Mouse (Mus musculus): ENCODE results near the gene Gprc5c.

Gprc5c gene

GRCm38 (mm10) chr11:114850452-114851268 is at the start of gene Gprc5c:
Gene Gprc5c, plus strand, starts transcription at chr11:114851152.
- DNase-seq (ENCODE audit: extremely low spot score, low spot score): peak; percentile 71

- DNase-seq (ENCODE audit: extremely low spot score, low spot score): no peak
Measured at GRCm38 (mm10) chr11:114801906-114802305, 49.0 kb upstream of the Gprc5c start.

- DNase-seq (ENCODE audit: extremely low spot score, low spot score): no peak
Measured at GRCm38 (mm10) chr11:114802540-114803267, 48.2 kb upstream of the Gprc5c start.

- DNase-seq (ENCODE audit: extremely low spot score, low spot score): no peak
Measured at GRCm38 (mm10) chr11:114803990-114804389, 47.0 kb upstream of the Gprc5c start.

GRCm38 (mm10) chr11:114807025-114807424 is 43.9 kb upstream of the Gprc5c start:
- DNase-seq (ENCODE audit: extremely low spot score, low spot score): no peak

- peak; percentile 33 for DNase-seq (ENCODE audit: extremely low spot score, low spot score)
Measured at GRCm38 (mm10) chr11:114807686-114808427, 43.1 kb upstream of the Gprc5c start.

- no peak for DNase-seq (ENCODE audit: extremely low spot score, low spot score)
Measured at GRCm38 (mm10) chr11:114809371-114809770, 41.6 kb upstream of the Gprc5c start.

- DNase-seq (ENCODE audit: extremely low spot score, low spot score): no peak
Measured at GRCm38 (mm10) chr11:114810344-114810743, 40.6 kb upstream of the Gprc5c start.

GRCm38 (mm10) chr11:114812731-114813240 is 38.2 kb upstream of the Gprc5c start:
- peak; percentile 97 for DNase-seq (ENCODE audit: extremely low spot score, low spot score)

GRCm38 (mm10) chr11:114814873-114815592 is 35.9 kb upstream of the Gprc5c start:
- no peak for DNase-seq (ENCODE audit: extremely low spot score, low spot score)

- DNase-seq (ENCODE audit: extremely low spot score, low spot score): no peak
Measured at GRCm38 (mm10) chr11:114816934-114817333, 34.0 kb upstream of the Gprc5c start.

GRCm38 (mm10) chr11:114818185-114818584 is 32.8 kb upstream of the Gprc5c start:
- no peak for DNase-seq (ENCODE audit: extremely low spot score, low spot score)

GRCm38 (mm10) chr11:114819110-114819509 is 31.8 kb upstream of the Gprc5c start:
- no peak for DNase-seq (ENCODE audit: extremely low spot score, low spot score)

GRCm38 (mm10) chr11:114820444-114820843 is 30.5 kb upstream of the Gprc5c start:
- no peak for DNase-seq (ENCODE audit: extremely low spot score, low spot score)

GRCm38 (mm10) chr11:114821325-114821724 is 29.6 kb upstream of the Gprc5c start:
- DNase-seq (ENCODE audit: extremely low spot score, low spot score): no peak

GRCm38 (mm10) chr11:114822727-114823126 is 28.2 kb upstream of the Gprc5c start:
- no peak for DNase-seq (ENCODE audit: extremely low spot score, low spot score)

GRCm38 (mm10) chr11:114823199-114823725 is 27.7 kb upstream of the Gprc5c start:
- DNase-seq (ENCODE audit: extremely low spot score, low spot score): peak; percentile 53

GRCm38 (mm10) chr11:114826686-114827085 is 24.3 kb upstream of the Gprc5c start:
- DNase-seq (ENCODE audit: extremely low spot score, low spot score): no peak

GRCm38 (mm10) chr11:114829499-114830432 is 21.2 kb upstream of the Gprc5c start:
- DNase-seq (ENCODE audit: extremely low spot score, low spot score): peak; percentile 83

GRCm38 (mm10) chr11:114830433-114830773 is 20.5 kb upstream of the Gprc5c start:
- no peak for DNase-seq (ENCODE audit: extremely low spot score, low spot score)

All from neural tube, embryonic 10.5 days (tissue).